Mouse (Mus musculus): Measurements from ENCODE around the gene Slc2a4. TPM values are rescaled to one million over a fixed set of nuclear protein-coding genes. Genes with fewer than 3 reads are reported as not detected.
A peak's percentile ranks its signal among the peaks of the same experiment; 100 is the strongest.
"Not testable (repeated sequence)": the region's sequence is repeated elsewhere in the genome, so short reads cannot be mapped to it uniquely, and the experiment has no call there.

The Slc2a4 gene
- total RNA-seq, 2 experiments from 2014 or later: 67.6 to 81.9 TPM

GRCm38 (mm10) chr11:69939731-69940130, 8.3 kb downstream of the Slc2a4 start:
- DNase-seq: no peak

GRCm38 (mm10) chr11:69939181-69939580, 8.8 kb downstream of the Slc2a4 start:
- DNase-seq: peak; percentile 51

GRCm38 (mm10) chr11:69938401-69938979, 9.5 kb downstream of the Slc2a4 start:
- no peak for DNase-seq

GRCm38 (mm10) chr11:69937834-69938233, 10.2 kb downstream of the Slc2a4 start:
- DNase-seq: no peak

- DNase-seq: peak; percentile 77
Measured at GRCm38 (mm10) chr11:69937385-69937784, 10.6 kb downstream of the Slc2a4 start.

- DNase-seq: peak; percentile 33
Measured at GRCm38 (mm10) chr11:69936714-69937347, 11.2 kb downstream of the Slc2a4 start.

GRCm38 (mm10) chr11:69936156-69936555, 11.8 kb downstream of the Slc2a4 start:
- peak; percentile 38 for DNase-seq

- peak; percentile 93 for DNase-seq
Measured at GRCm38 (mm10) chr11:69935137-69935879, 12.7 kb downstream of the Slc2a4 start, which contains the start of gene Ybx2. Ybx2 (plus strand) TSS chr11:69935796.

GRCm38 (mm10) chr11:69934681-69935080, 13.3 kb downstream of the Slc2a4 start:
- DNase-seq: no peak

GRCm38 (mm10) chr11:69934169-69934568, 13.8 kb downstream of the Slc2a4 start:
- peak; percentile 97 for DNase-seq

- DNase-seq: no peak
Measured at GRCm38 (mm10) chr11:69933066-69933465, 14.9 kb downstream of the Slc2a4 start.

- no peak for DNase-seq
Measured at GRCm38 (mm10) chr11:69932254-69932653, 15.7 kb downstream of the Slc2a4 start.

- DNase-seq: no peak
Measured at GRCm38 (mm10) chr11:69931769-69932168, 16.2 kb downstream of the Slc2a4 start.

- DNase-seq: no peak
Measured at GRCm38 (mm10) chr11:69930967-69931537, 16.9 kb downstream of the Slc2a4 start.

- not testable (repeated sequence) for DNase-seq
Measured at GRCm38 (mm10) chr11:69930176-69930575, 17.8 kb downstream of the Slc2a4 start.

- DNase-seq: no peak
Measured at GRCm38 (mm10) chr11:69929712-69930111, 18.3 kb downstream of the Slc2a4 start.

GRCm38 (mm10) chr11:69927501-69927900, 20.5 kb downstream of the Slc2a4 start:
- no peak for DNase-seq

GRCm38 (mm10) chr11:69922796-69923195, 25.2 kb downstream of the Slc2a4 start:
- peak; percentile 23 for DNase-seq

- peak; percentile 16 for DNase-seq
Measured at GRCm38 (mm10) chr11:69922012-69922756, 25.8 kb downstream of the Slc2a4 start.

- DNase-seq: peak; percentile 100
Measured at GRCm38 (mm10) chr11:69921114-69922011, 26.6 kb downstream of the Slc2a4 start, which contains the start of gene Eif5a. Eif5a (minus strand) TSS chr11:69921958.
